Mouse (Mus musculus) cerebellum, adult 2 months (tissue): ENCODE data around the gene Cacna1g. TPM values are rescaled to one million over a fixed set of nuclear protein-coding genes. Genes with fewer than 3 reads are reported as not detected.

Experiments used
- DNase-seq, 2 experiments: peaks; one replicate each; pipeline ENCODE4 v3.0.0; 2021
- H3K27ac ChIP-seq: fragments of 200-500 bp; 2 replicates; pipeline ENCODE4 v1.5.1; 2012; ENCODE audit warnings: low read length, control low read depth, inconsistent platforms; ENCODE audit not compliant: insufficient read depth
- H3K27me3 ChIP-seq: fragments of 200-500 bp; 2 replicates; pipeline ENCODE4 v1.6.1; 2012; ENCODE audit warnings: inconsistent platforms, mild to moderate bottlenecking, low read length, moderate library complexity; ENCODE audit not compliant: control insufficient read depth, insufficient read depth
- H3K4me1 ChIP-seq: fragments of 200-500 bp; 2 replicates; pipeline ENCODE4 v1.6.1; 2011; ENCODE audit warnings: low read length; ENCODE audit not compliant: control insufficient read depth, insufficient read depth
- H3K4me3 ChIP-seq: fragments of 200-500 bp; replicated peaks from 2 replicates; pipeline ENCODE3; 2011; ENCODE audit warnings: mild to moderate bottlenecking, low read depth, low read length, control low read depth; ENCODE audit not compliant: insufficient read depth
- CTCF ChIP-seq: fragments of 200-500 bp; IDR thresholded peaks from 2 replicates; pipeline ENCODE4 v1.5.1; 2011; ENCODE audit warnings: low read depth, mild to moderate bottlenecking, control low read depth, low read length, moderate library complexity, borderline replicate concordance; ENCODE audit not compliant: insufficient read depth
- POLR2A ChIP-seq: fragments of 200-500 bp; IDR thresholded peaks from 2 replicates; pipeline ENCODE4 v1.6.1; 2011; ENCODE audit warnings: low read length, control low read depth, borderline replicate concordance; ENCODE audit not compliant: insufficient read depth
- WGBS: fragments of 180-500 bp; shearing (Covaris S2); methylation state at CpG from one replicate; pipeline ENCODE4 v1.1.7; 2018; 5-methylcytosine and 5-hydroxymethylcytosine counted together
- polyA plus RNA-seq: library from polyadenylated mRNA; depleted of rRNA; stranded (reverse); fragments of >200 nt; gene quantifications from 2 replicates; pipeline ENCODE4 v1.2.3, GENCODE M21; 2012

Gene Cacna1g
- polyA plus RNA-seq, 1 experiment: 199 TPM

DNA sequence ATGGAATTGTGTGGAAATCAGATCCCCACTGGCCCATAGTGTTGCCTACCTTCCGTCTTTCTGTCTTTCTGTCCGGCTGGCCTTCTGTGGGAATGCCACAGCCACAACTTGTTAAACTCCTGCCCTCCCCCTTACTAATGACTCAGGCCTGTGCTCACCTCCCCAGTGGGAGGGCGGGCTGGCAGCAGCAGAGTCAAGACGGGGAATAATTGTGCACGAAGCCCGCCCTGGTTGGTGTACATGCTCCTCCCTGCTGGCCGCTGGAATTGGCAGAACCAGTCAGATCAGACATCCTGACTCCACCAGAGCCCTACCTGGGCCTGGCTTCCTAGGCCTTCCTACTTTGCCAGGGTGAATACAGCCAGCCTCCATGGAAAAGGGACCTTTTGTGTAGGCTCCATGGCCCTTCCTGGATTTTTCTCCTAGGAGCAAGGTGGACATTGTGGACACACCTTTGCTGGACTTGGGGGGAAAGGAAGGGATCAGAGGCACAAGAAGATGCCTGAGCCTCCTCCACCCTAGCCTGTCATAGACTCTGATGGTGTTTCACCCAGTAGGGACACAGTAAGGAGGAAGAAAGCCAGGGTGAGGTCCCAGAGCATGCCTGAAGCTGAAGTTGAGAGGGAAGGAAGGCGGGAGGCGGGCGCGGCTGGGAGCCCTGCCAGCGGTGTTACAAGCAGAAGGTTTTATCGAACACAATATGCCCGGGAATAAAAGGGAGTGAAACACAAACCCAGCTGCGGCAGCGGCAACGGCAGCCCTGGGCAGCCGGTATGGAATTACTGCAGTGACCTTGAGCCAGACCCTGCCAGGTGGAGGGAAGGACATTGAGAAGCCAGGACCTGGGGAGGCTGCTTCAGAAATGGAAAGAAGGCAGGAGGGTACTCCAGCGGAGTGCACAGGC lies 24.3 kb upstream of the Cacna1g start:
- H3K27me3 ChIP-seq: no peaks in the 10 kb centered on the region
- WGBS: 8% methylated on average over 19 of the region's 19 CpGs
- H3K27ac ChIP-seq: peak overlapping the region; percentile 98
- peaks cover 15% of the 10 kb centered on the region for H3K4me1 ChIP-seq
- peak overlapping the region; percentile 77 for H3K4me3 ChIP-seq
- DNase-seq: peak; percentile 78 to 86
- TF ChIP-seq CTCF: no peak
- TF ChIP-seq POLR2A: peak; percentile 39; the same call in 1 of the 2 replicates

DNA sequence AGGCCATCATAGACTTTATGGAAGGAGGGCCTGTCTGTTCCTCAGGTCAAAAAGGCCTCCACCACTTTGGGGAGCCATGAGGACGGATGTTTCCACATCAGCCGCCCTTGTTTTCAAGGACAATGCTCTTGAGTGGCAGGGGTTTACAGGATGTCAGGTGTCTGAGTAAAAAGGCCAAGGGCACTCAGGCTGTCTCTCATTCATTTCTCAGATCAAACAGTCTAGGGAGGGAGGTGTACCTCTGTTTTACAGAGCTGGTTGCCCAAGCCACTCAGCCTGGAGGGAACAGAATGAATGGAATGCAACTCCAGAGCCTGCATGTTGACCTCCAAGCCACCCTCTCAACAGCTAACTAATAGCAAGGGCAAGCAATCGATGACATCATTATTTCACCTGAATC lies 21.4 kb upstream of the Cacna1g start:
- WGBS: 84% methylated on average over 3 of the region's 3 CpGs
- H3K4me1 ChIP-seq: peaks cover 13% of the 10 kb centered on the region
- H3K27ac ChIP-seq: no peak overlapping the region
- no peak for DNase-seq
- TF ChIP-seq CTCF (no peak), POLR2A (no peak)
- no peaks in the 10 kb centered on the region for H3K27me3 ChIP-seq
- H3K4me3 ChIP-seq: no peak overlapping the region

GRCm38 (mm10) chr11:94491749-94492099 lies 17.7 kb upstream of the Cacna1g start:
- H3K4me1 ChIP-seq: peaks cover 13% of the 10 kb centered on the region
- no peaks in the 10 kb centered on the region for H3K27me3 ChIP-seq
- 63% methylated on average over 7 of the region's 7 CpGs for WGBS
- no peak overlapping the region for H3K4me3 ChIP-seq
- no peak overlapping the region for H3K27ac ChIP-seq
- TF ChIP-seq POLR2A (no peak), CTCF (no peak)
- no peak for DNase-seq

DNA sequence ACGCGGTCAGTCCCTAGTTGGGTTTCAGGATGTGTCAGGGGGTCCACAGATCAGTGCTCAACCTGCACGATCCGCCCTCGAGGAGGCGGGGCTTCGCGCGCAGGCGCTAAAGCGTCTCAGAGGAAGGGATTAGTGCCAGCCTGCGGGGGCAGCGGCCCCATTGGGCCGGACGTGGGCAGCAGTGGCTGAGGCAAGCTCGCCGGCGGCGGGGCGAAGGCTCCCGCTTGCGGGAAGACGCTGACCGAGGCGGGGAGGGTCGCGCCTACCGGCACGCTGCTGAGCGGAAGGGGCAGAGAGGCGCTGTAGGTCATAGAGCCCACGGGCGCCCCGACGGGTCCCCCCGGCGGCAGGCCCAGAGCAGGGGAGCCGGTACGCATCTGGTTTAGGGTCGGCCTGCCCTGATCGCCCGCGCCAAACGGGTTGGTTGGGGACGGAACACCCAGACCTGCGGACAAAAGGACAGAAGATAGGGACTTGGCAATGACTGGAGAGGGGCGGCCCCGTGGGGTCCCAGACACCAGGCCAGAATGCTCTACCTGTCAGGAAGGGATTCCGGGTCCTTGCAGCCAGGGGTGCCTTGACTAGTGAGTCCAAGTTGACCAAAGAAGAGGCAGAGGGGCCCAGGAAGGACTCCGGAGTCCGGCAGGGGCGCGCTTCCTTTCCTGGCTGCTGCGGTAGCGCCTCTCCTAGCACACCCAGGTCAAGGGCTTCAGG lies 17.2 kb upstream of the Cacna1g start:
- peaks cover 13% of the 10 kb centered on the region for H3K4me1 ChIP-seq
- no peak overlapping the region for H3K27ac ChIP-seq
- 31% methylated on average over 55 of the region's 55 CpGs for WGBS
- H3K27me3 ChIP-seq: no peaks in the 10 kb centered on the region
- peak; percentile 33 to 38 for DNase-seq
- no peak overlapping the region for H3K4me3 ChIP-seq
- TF ChIP-seq POLR2A (no peak), CTCF (no peak)

DNA sequence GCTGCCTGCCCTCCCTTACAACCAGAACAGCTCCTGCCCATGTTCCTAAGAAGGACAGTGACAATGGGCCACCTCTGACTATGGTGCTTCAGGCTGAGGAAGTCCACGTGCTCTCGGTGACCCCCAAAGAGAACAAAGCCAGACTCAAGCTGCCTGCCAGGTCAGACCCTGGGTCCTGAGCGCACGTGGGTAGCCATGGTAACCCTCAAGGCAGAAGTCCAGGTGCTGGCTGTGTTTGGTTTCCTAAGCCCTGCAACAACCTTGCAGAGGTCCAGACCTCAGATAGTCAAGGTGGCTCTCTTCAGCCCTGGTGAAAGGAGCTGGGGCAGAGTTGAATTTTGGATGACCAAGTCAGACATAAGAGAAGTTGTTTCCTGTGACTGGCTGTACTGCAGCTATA lies 15.7 kb upstream of the Cacna1g start:
- peaks cover 16% of the 10 kb centered on the region for H3K4me1 ChIP-seq

DNA sequence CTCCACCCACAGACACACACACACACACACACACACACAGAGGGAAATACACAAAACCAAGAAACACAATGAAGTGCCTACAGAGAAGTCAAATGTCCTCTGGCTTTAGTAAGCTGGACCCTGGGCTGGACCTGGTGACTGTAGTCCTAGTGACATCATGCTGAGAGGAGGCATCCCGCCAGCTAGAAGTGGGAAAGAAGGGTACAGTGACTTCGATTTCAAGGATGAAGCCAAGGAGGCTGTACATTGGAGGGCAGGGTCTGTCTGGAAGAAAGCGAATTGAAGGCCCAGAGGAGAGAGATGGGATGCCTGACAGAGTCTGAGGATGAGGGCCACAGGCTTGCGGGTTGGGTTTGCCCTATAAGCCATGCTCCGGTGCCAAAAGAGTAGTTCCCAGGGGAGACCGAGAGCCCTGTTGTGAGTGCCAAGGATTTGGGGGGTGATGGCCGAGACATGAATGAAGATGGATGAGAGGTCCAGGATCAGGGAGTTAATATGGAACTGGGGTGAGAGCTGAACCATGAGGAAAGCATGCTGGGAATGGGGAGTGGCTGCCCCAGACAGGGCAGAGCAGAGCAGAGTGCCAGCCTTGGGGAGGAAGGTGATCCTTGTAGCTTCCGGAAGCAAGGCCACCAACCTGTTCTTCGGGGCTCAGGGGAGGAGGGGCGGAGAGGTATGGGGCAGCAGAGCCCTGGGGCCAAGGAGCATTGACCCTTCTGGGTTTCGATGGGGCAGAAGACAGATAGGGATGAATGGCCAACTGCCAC lies 15.0 kb upstream of the Cacna1g start:
- TF ChIP-seq CTCF (no peak), POLR2A (no peak)
- H3K4me3 ChIP-seq: no peak overlapping the region
- peak; percentile 11 to 28 for DNase-seq
- H3K27ac ChIP-seq: no peak overlapping the region
- H3K4me1 ChIP-seq: peaks cover 20% of the 10 kb centered on the region
- no peaks in the 10 kb centered on the region for H3K27me3 ChIP-seq
- 74% methylated on average over 11 of the region's 11 CpGs for WGBS

More for the DNA sequence above, 15.7 kb upstream of the Cacna1g start:
- TF ChIP-seq CTCF: no peak
- no peak for TF ChIP-seq POLR2A
- 28% methylated on average over 4 of the region's 4 CpGs for WGBS
- Histone ChIP-seq H3K27ac (no peak overlapping the region), H3K4me3 (no peak overlapping the region), H3K27me3 (no peaks in the 10 kb centered on the region)
- peak in 1 of 2 experiments; percentile 15 for DNase-seq

DNA sequence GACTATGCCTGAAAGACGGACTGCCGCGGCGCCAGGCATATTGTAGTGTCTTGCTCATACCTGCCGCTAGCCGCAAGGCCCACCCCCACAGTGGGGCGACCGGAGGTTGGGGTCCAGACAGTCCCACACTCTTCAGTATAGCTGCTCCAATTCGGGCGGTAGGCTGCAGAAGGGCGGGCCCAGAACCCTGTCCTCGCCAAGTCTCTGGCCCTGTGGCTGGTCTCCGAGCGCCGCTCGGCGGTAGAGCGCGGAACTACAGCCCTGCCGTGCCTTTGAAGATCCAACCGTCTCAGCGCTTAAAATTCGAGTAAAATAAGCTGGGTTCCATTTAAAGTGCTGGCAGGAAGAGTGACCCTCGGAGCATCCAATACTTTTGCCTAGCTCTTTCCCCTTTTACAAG lies 12.0 kb upstream of the Cacna1g start, which contains the start of gene Spata20:
Gene Spata20, minus strand, starts transcription at position 179 of the 400 bp plus-strand sequence.
- Histone ChIP-seq H3K4me1 (peaks cover 23% of the 10 kb centered on the region), H3K4me3 (peak within 1 kb of the TSS; percentile 38), H3K27me3 (no peaks in the 10 kb centered on the region), H3K27ac (no peak within 1 kb of the TSS)
- peak; percentile 85 to 94 for DNase-seq
- 4% methylated on average over 24 of the region's 24 CpGs for WGBS
- TF ChIP-seq CTCF (peak; percentile 95), POLR2A (no peak)
